Mouse (Mus musculus) G1E (cell line): Measurements from ENCODE around the gene Prm3.

ENCODE experiments used
- CTCF ChIP-seq: IDR thresholded peaks from 2 replicates; pipeline ENCODE4 v1.5.1; 2012; ENCODE audit warnings: low read depth, low read length, inconsistent platforms, mixed read lengths
- GATA1 ChIP-seq: IDR thresholded peaks from 2 replicates; pipeline ENCODE4 v1.6.1; 2012; ENCODE audit warnings: borderline replicate concordance, low read length, inconsistent platforms, mixed read lengths
- POLR2AphosphoS5 ChIP-seq: IDR thresholded peaks from 2 replicates; pipeline ENCODE4 v1.6.1; 2012; ENCODE audit warnings: low read depth, low read length, inconsistent platforms; ENCODE audit not compliant: insufficient replicate concordance
- TAL1 ChIP-seq: conservative IDR thresholded peaks from 2 replicates; pipeline ENCODE4 v1.6.1; 2012; ENCODE audit warnings: low read depth, low read length, inconsistent platforms, mixed read lengths

GRCm38 (mm10) chr16:10756168-10756567 lies 34.5 kb downstream of the Prm3 start:
- TF ChIP-seq GATA1, result no peak
- no peak for TF ChIP-seq CTCF
- no peak for TF ChIP-seq POLR2AphosphoS5
- no peak for TF ChIP-seq TAL1
